Mouse (Mus musculus): ENCODE results near the gene Zdhhc8. TPM values are rescaled to one million over a fixed set of nuclear protein-coding genes. Genes with fewer than 3 reads are reported as not detected.

Zdhhc8 gene
- polyA plus RNA-seq, 1 experiment from 2014 or later: 16.3 TPM

DNA sequence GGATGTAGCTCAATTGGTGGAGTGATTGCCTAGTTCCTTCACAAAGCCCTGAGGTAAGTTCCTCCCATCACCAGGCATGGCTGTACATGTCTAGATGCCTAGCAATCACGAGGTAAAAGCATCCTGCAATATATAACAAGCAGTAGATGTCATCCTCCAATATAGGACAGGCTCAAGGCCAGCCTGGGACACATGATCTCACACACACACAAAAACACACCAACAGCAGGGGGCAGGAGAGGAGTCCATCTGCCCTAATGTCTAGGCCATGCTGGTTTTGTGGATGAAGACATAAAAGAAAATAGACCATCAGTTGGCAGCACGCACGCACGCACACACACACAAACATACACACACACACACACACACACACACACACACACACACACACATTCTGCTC lies 58.2 kb downstream of the Zdhhc8 start:
- no peaks in the 10 kb centered on the region for H3K9me3 ChIP-seq (replicated peaks; ENCODE audit: control insufficient read depth, low read length)
- H3K27ac ChIP-seq (ENCODE audit: low read length): no peak overlapping the region
- no peak overlapping the region for H3K9ac ChIP-seq (ENCODE audit: low read length)
- H3K4me1 ChIP-seq (ENCODE audit: control insufficient read depth, insufficient read depth, low read length): peaks cover 7% of the 10 kb centered on the region
- ATAC-seq (replicated peaks; ENCODE audit: extremely low read depth, insufficient read depth, low FRiP score): no peak
- H3K27me3 ChIP-seq (ENCODE audit: control insufficient read depth, insufficient read depth, low read length): peaks cover 6% of the 10 kb centered on the region; the same call in 1 of the 2 replicates
- no peak overlapping the region for H3K4me2 ChIP-seq (ENCODE audit: low read depth, low read length)
- WGBS: 84% methylated on average over 4 of the region's 4 CpGs
- no peak overlapping the region for H3K4me3 ChIP-seq (ENCODE audit: low read length)
- H3K36me3 ChIP-seq (ENCODE audit: control insufficient read depth, insufficient read depth): no peaks in the 10 kb centered on the region

DNA sequence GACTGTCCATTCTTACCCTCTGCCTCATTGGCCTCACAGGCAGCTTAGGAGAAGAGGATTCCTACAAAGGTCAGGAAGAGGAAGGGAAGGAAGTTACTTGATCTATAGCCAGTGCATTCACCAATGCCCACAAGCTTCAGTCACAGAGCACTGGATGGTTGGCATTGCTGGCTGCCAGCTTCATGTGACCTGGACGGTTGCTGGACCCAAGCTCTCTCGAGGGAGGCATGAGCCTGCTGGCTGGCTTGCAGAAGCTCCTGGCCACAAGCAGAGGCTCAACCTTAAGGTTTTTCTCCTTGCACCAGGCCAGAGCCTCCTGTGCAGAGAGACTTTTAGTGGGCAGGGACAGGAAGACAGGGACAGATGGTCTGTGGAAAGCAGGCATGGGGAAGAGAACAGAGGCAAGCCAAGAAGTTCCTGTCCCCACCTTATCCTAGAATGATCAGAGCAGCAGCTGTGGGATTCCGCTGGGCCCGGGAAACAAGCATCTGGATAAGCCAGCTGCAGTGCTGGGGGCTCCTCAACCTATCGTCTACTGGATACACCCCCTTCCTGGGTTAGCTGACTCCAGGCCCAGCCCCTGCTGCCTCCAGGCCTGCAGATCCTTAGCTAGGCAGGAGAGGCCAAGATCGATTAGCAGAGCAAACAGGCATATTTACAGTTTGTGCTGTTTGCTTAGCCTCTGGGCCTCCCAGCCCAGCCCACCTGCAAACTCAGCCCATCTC lies 59.0 kb downstream of the Zdhhc8 start:
- H3K36me3 ChIP-seq (ENCODE audit: control insufficient read depth, insufficient read depth): no peaks in the 10 kb centered on the region
- no peak overlapping the region for H3K4me3 ChIP-seq (ENCODE audit: low read length)
- H3K9ac ChIP-seq (ENCODE audit: low read length): 0 out of 2 replicates have a peak overlapping the region, but pooled peaks have one; percentile 17
- H3K27ac ChIP-seq (ENCODE audit: low read length): no peak overlapping the region
- no peak for ATAC-seq (replicated peaks; ENCODE audit: extremely low read depth, insufficient read depth, low FRiP score)
- WGBS: 47% methylated on average over 6 of the region's 6 CpGs
- no peak overlapping the region for H3K4me2 ChIP-seq (ENCODE audit: low read depth, low read length)
- H3K4me1 ChIP-seq (ENCODE audit: control insufficient read depth, insufficient read depth, low read length): peaks cover 3% of the 10 kb centered on the region; the same call in 1 of the 2 replicates
- H3K9me3 ChIP-seq (replicated peaks; ENCODE audit: control insufficient read depth, low read length): no peaks in the 10 kb centered on the region
- H3K27me3 ChIP-seq (ENCODE audit: control insufficient read depth, insufficient read depth, low read length): peaks cover 6% of the 10 kb centered on the region; the same call in 1 of the 2 replicates

DNA sequence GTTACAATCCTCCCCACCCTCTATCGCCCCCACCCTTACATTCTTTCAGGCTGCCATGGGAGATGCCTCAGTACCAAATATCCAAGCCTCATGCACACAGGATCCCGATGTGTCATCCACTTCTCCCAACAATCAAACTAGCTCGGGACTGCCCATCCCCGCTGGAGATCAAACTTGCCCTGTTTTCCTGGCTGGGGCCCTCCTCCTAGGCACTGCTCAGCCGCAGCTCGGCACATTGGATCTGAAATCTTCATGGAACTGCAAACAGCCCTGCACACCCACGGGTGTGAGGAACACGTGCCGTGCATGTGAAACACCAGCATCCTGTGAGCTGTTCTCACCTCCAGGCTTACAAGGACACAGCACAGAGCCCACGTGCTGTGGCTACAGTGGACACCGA lies 61.1 kb downstream of the Zdhhc8 start:
- peaks cover 3% of the 10 kb centered on the region; the same call in 1 of the 2 replicates for H3K4me1 ChIP-seq (ENCODE audit: control insufficient read depth, insufficient read depth, low read length)
- H3K27me3 ChIP-seq (ENCODE audit: control insufficient read depth, insufficient read depth, low read length): peaks cover 6% of the 10 kb centered on the region; the same call in 1 of the 2 replicates
- H3K36me3 ChIP-seq (ENCODE audit: control insufficient read depth, insufficient read depth): no peaks in the 10 kb centered on the region
- 53% methylated on average over 11 of the region's 11 CpGs for WGBS
- H3K9me3 ChIP-seq (replicated peaks; ENCODE audit: control insufficient read depth, low read length): no peaks in the 10 kb centered on the region
- ATAC-seq (replicated peaks; ENCODE audit: extremely low read depth, insufficient read depth, low FRiP score): no peak
- H3K4me2 ChIP-seq (ENCODE audit: low read depth, low read length): no peak overlapping the region
- H3K27ac ChIP-seq (ENCODE audit: low read length): no peak overlapping the region
- H3K4me3 ChIP-seq (ENCODE audit: low read length): no peak overlapping the region
- H3K9ac ChIP-seq (ENCODE audit: low read length): no peak overlapping the region

DNA sequence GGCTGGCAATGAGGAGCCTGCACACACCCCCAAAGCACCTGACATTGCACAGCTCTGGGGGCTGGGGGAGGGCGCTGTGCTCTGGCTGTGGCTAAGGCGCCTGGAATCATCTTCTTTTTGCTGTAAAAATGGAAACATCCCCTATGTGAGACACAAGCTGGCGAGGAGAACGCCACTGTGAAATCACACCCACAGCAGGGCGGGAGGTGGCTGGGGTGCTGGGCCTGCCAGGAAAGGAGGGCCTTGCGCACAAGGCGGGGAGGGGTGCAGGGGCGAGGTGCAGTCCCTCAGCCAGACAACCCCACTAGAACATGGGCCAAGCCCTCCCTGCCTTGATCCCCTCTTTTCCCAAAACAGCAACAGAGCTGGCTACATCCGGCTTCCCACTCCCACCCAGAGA lies 61.7 kb downstream of the Zdhhc8 start:
- Histone ChIP-seq H3K4me2 (ENCODE audit: low read depth, low read length) (no peak overlapping the region), H3K4me3 (ENCODE audit: low read length) (no peak overlapping the region), H3K27me3 (ENCODE audit: control insufficient read depth, insufficient read depth, low read length) (peaks cover 6% of the 10 kb centered on the region; the same call in 1 of the 2 replicates), H3K4me1 (ENCODE audit: control insufficient read depth, insufficient read depth, low read length) (peaks cover 3% of the 10 kb centered on the region; the same call in 1 of the 2 replicates), H3K27ac (ENCODE audit: low read length) (no peak overlapping the region), H3K36me3 (ENCODE audit: control insufficient read depth, insufficient read depth) (no peaks in the 10 kb centered on the region), H3K9ac (ENCODE audit: low read length) (no peak overlapping the region), H3K9me3 (replicated peaks; ENCODE audit: control insufficient read depth, low read length) (no peaks in the 10 kb centered on the region)
- WGBS: 75% methylated on average over 9 of the region's 9 CpGs
- ATAC-seq (replicated peaks; ENCODE audit: extremely low read depth, insufficient read depth, low FRiP score): no peak

GRCm38 (mm10) chr16:18172266-18172855 lies 62.6 kb downstream of the Zdhhc8 start:
- WGBS: 7% methylated on average over 7 of the region's 7 CpGs
- Histone ChIP-seq H3K27ac (ENCODE audit: low read length) (no peak overlapping the region), H3K4me3 (ENCODE audit: low read length) (no peak overlapping the region), H3K4me2 (ENCODE audit: low read depth, low read length) (no peak overlapping the region), H3K9ac (ENCODE audit: low read length) (no peak overlapping the region), H3K4me1 (ENCODE audit: control insufficient read depth, insufficient read depth, low read length) (peaks cover 3% of the 10 kb centered on the region; the same call in 1 of the 2 replicates), H3K9me3 (replicated peaks; ENCODE audit: control insufficient read depth, low read length) (no peaks in the 10 kb centered on the region), H3K36me3 (ENCODE audit: control insufficient read depth, insufficient read depth) (no peaks in the 10 kb centered on the region), H3K27me3 (ENCODE audit: control insufficient read depth, insufficient read depth, low read length) (peaks cover 6% of the 10 kb centered on the region; the same call in 1 of the 2 replicates)
- ATAC-seq (replicated peaks; ENCODE audit: extremely low read depth, insufficient read depth, low FRiP score): no peak

MicroRNA genes within 50 kb of the gene (microRNA counts, 519-probe panel; counts per million panel counts)
- 2,253 counts per million, percentile 40 among the panel's probes with 10 or more counts for microRNA mmu-miR-1306

Small RNA genes lying within 50 kb of the gene (microRNA-seq; reads per million reads assigned to microRNA genes)
- gene Gm24572: 0.59 reads per million
- gene Mir1306: 212 reads per million, percentile 62 among the genes with 10 or more reads in this experiment

Other genes starting within 250 kb of the Zdhhc8 start
- 67.4 and 67.8 TPM in 2 replicates for gene Dgcr6, start 182.3 kb downstream of the Zdhhc8 start, polyA plus RNA-seq (2015; fragmentation: Nextera tagmentation; extraction: Ambion mirVana)
- 7.2 and 7.3 TPM in 2 replicates for gene Prodh, start 144.9 kb downstream of the Zdhhc8 start, polyA plus RNA-seq (2015; fragmentation: Nextera tagmentation; extraction: Ambion mirVana)
- gene Rtn4r, start 107.5 kb downstream of the Zdhhc8 start, polyA plus RNA-seq (2015; fragmentation: Nextera tagmentation; extraction: Ambion mirVana): 0.16 and 0.85 TPM in 2 replicates
- 0.17 TPM in 1 of 2 replicates, not detected in the other for gene Ccdc188, start 17.3 kb downstream of the Zdhhc8 start, polyA plus RNA-seq (2015; fragmentation: Nextera tagmentation; extraction: Ambion mirVana)
- gene Trmt2a, start 13.5 kb upstream of the Zdhhc8 start, polyA plus RNA-seq (2015; fragmentation: Nextera tagmentation; extraction: Ambion mirVana): 65.9 and 69.9 TPM in 2 replicates
- 295 and 343 TPM in 2 replicates for gene Ranbp1, start 13.6 kb upstream of the Zdhhc8 start, polyA plus RNA-seq (2015; fragmentation: Nextera tagmentation; extraction: Ambion mirVana)
- gene Gm49776, start 23.2 kb upstream of the Zdhhc8 start, polyA plus RNA-seq (2015; fragmentation: Nextera tagmentation; extraction: Ambion mirVana): 3.2 TPM in 1 of 2 replicates, not detected in the other
- 19.0 and 20.3 TPM in 2 replicates for gene Dgcr8, start 54.1 kb upstream of the Zdhhc8 start, polyA plus RNA-seq (2015; fragmentation: Nextera tagmentation; extraction: Ambion mirVana)
- 72.9 and 74.6 TPM in 2 replicates for gene Tango2, start 113.0 kb upstream of the Zdhhc8 start, polyA plus RNA-seq (2015; fragmentation: Nextera tagmentation; extraction: Ambion mirVana)
- 33.1 and 39.5 TPM in 2 replicates for gene Arvcf, start 113.0 kb upstream of the Zdhhc8 start, polyA plus RNA-seq (2015; fragmentation: Nextera tagmentation; extraction: Ambion mirVana)
- gene Txnrd2, start 191.2 kb upstream of the Zdhhc8 start, polyA plus RNA-seq (2015; fragmentation: Nextera tagmentation; extraction: Ambion mirVana): 38.4 and 39.6 TPM in 2 replicates
- gene Comt, start 191.7 kb upstream of the Zdhhc8 start, polyA plus RNA-seq (2015; fragmentation: Nextera tagmentation; extraction: Ambion mirVana): 128 and 142 TPM in 2 replicates

Measured in heart, embryonic 16.5 days (tissue).